Mouse (Mus musculus): ENCODE data around the gene Nip7.

- no peak for TF ChIP-seq CTCF (IDR thresholded peaks at IDR 0.05; ENCODE audit: extremely low read depth, insufficient read depth, insufficient read length, insufficient replicate concordance)
- no peak for TF ChIP-seq POLR2A (IDR thresholded peaks at IDR 0.05; ENCODE audit: low read depth, low read length)
These were observed 5.9 kb downstream of the Nip7 start for GRCm38 (mm10) chr8:107062613-107063012.
